Mouse (Mus musculus): ENCODE results near the gene Polr3c. TPM values are rescaled to one million over a fixed set of nuclear protein-coding genes. Genes with fewer than 3 reads are reported as not detected.

Gene Polr3c
- polyA plus RNA-seq, 1 experiment, result 36.5 TPM

DNA sequence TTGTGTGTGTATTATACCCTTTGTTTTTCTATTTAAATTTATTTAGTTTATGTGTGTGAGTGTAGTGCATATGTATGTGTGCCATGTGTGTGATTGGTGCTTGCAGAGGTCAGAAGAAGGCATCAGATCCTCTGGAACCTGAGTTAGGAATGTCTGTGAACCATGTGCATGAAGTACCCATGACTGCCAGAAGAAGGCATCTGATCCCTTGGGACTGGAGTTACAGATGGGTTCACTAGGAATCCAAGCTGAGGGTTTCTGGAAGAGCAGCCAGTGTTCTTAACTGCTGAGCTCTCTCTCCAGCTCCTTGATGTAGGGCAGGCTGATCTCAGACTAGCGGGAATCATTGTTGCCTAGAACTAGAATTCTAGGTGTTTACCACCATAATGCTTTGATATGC is 10.6 kb upstream of the Polr3c start:
- Histone ChIP-seq H3K27ac (ENCODE audit: insufficient read depth, low read length) (no peak overlapping the region), H3K4me1 (ENCODE audit: control insufficient read depth, insufficient read depth, low read length) (peaks cover 4% of the 10 kb centered on the region; the same call in 1 of the 2 replicates), H3K4me3 (ENCODE audit: insufficient read depth, low read length) (no peak overlapping the region)
- TF ChIP-seq POLR2A (IDR thresholded peaks at IDR 0.05; ENCODE audit: extremely low read depth, insufficient read depth, low read length), result no peak
- TF ChIP-seq CTCF (IDR thresholded peaks at IDR 0.05; ENCODE audit: extremely low read depth, insufficient read depth, low read length), result 0 out of 2 replicates have a peak, but pooled peaks have one; percentile 9

GRCm38 (mm10) chr3:96737013-96737740 is 9.7 kb upstream of the Polr3c start:
- no peak for TF ChIP-seq CTCF (IDR thresholded peaks at IDR 0.05; ENCODE audit: extremely low read depth, insufficient read depth, low read length)
- TF ChIP-seq POLR2A (IDR thresholded peaks at IDR 0.05; ENCODE audit: extremely low read depth, insufficient read depth, low read length), result no peak
- no peak overlapping the region for H3K4me3 ChIP-seq (ENCODE audit: insufficient read depth, low read length)
- H3K27ac ChIP-seq (ENCODE audit: insufficient read depth, low read length), result no peak overlapping the region
- peaks cover 4% of the 10 kb centered on the region; the same call in 1 of the 2 replicates for H3K4me1 ChIP-seq (ENCODE audit: control insufficient read depth, insufficient read depth, low read length)

GRCm38 (mm10) chr3:96735200-96735599 is 7.8 kb upstream of the Polr3c start:
- no peak overlapping the region for H3K4me3 ChIP-seq (ENCODE audit: insufficient read depth, low read length)
- TF ChIP-seq CTCF (IDR thresholded peaks at IDR 0.05; ENCODE audit: extremely low read depth, insufficient read depth, low read length) (no peak), POLR2A (IDR thresholded peaks at IDR 0.05; ENCODE audit: extremely low read depth, insufficient read depth, low read length) (no peak)
- no peak overlapping the region for H3K27ac ChIP-seq (ENCODE audit: insufficient read depth, low read length)
- H3K4me1 ChIP-seq (ENCODE audit: control insufficient read depth, insufficient read depth, low read length), result peaks cover 7% of the 10 kb centered on the region

DNA sequence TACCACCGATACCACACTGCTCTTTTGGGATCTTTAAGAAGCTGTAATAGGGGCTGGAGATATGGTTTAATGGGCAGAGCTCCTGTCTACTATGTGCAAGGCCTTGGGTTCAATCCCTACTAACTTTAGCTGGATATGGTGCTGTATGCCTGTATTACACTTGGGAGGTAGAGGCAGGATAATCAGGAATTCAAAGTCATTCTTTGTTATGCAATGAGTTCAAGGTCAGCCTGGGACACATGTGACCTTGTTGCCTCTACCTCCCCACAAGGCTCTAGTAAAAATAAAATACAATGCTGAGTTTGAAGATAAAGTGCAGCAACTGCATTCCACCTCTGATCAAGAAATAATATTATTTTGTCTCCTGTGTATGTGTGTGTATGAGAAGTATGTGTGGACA is 6.6 kb upstream of the Polr3c start:
- no peak overlapping the region for H3K4me3 ChIP-seq (ENCODE audit: insufficient read depth, low read length)
- H3K27ac ChIP-seq (ENCODE audit: insufficient read depth, low read length), result no peak overlapping the region
- TF ChIP-seq POLR2A (IDR thresholded peaks at IDR 0.05; ENCODE audit: extremely low read depth, insufficient read depth, low read length), result no peak
- TF ChIP-seq CTCF (IDR thresholded peaks at IDR 0.05; ENCODE audit: extremely low read depth, insufficient read depth, low read length), result no peak
- H3K4me1 ChIP-seq (ENCODE audit: control insufficient read depth, insufficient read depth, low read length), result peaks cover 8% of the 10 kb centered on the region

DNA sequence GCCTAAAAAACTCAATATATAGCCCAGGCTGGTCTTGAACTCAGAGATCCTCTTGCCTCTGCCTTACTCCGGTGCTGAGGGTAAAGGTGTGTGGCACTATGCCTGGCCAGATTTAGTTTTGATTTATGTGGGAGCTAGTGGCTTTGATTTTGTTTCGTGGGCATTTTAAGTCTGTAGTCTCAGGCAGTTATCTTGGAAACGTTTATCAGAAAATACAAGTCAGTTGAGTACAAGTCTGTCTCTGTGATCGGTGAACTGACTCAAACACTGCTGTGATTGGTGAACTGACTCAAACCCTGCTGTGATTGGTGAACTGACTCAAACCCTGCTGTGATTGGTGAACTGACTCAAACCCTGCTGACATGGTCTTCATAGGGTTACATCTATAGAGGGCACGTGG is 3.4 kb upstream of the Polr3c start:
- Histone ChIP-seq H3K27ac (ENCODE audit: insufficient read depth, low read length) (no peak overlapping the region), H3K4me3 (ENCODE audit: insufficient read depth, low read length) (no peak overlapping the region), H3K4me1 (ENCODE audit: control insufficient read depth, insufficient read depth, low read length) (peaks cover 5% of the 10 kb centered on the region)
- no peak for TF ChIP-seq POLR2A (IDR thresholded peaks at IDR 0.05; ENCODE audit: extremely low read depth, insufficient read depth, low read length)
- TF ChIP-seq CTCF (IDR thresholded peaks at IDR 0.05; ENCODE audit: extremely low read depth, insufficient read depth, low read length), result no peak

- Histone ChIP-seq H3K4me3 (ENCODE audit: insufficient read depth, low read length) (peak overlapping the region; percentile 73; the same call in 1 of the 2 replicates), H3K27ac (ENCODE audit: insufficient read depth, low read length) (no peak overlapping the region), H3K4me1 (ENCODE audit: control insufficient read depth, insufficient read depth, low read length) (peaks cover 5% of the 10 kb centered on the region)
- no peak for TF ChIP-seq POLR2A (IDR thresholded peaks at IDR 0.05; ENCODE audit: extremely low read depth, insufficient read depth, low read length)
- no peak for TF ChIP-seq CTCF (IDR thresholded peaks at IDR 0.05; ENCODE audit: extremely low read depth, insufficient read depth, low read length)
Observed at GRCm38 (mm10) chr3:96729403-96729784, 2.0 kb upstream of the Polr3c start.

GRCm38 (mm10) chr3:96728634-96729402 is 1.4 kb upstream of the Polr3c start:
- TF ChIP-seq POLR2A (IDR thresholded peaks at IDR 0.05; ENCODE audit: extremely low read depth, insufficient read depth, low read length) (no peak), CTCF (IDR thresholded peaks at IDR 0.05; ENCODE audit: extremely low read depth, insufficient read depth, low read length) (no peak)
- H3K27ac ChIP-seq (ENCODE audit: insufficient read depth, low read length), result peak overlapping the region; percentile 96; the same call in 1 of the 2 replicates
- peaks cover 5% of the 10 kb centered on the region for H3K4me1 ChIP-seq (ENCODE audit: control insufficient read depth, insufficient read depth, low read length)
- peak overlapping the region; percentile 73 for H3K4me3 ChIP-seq (ENCODE audit: insufficient read depth, low read length)

DNA sequence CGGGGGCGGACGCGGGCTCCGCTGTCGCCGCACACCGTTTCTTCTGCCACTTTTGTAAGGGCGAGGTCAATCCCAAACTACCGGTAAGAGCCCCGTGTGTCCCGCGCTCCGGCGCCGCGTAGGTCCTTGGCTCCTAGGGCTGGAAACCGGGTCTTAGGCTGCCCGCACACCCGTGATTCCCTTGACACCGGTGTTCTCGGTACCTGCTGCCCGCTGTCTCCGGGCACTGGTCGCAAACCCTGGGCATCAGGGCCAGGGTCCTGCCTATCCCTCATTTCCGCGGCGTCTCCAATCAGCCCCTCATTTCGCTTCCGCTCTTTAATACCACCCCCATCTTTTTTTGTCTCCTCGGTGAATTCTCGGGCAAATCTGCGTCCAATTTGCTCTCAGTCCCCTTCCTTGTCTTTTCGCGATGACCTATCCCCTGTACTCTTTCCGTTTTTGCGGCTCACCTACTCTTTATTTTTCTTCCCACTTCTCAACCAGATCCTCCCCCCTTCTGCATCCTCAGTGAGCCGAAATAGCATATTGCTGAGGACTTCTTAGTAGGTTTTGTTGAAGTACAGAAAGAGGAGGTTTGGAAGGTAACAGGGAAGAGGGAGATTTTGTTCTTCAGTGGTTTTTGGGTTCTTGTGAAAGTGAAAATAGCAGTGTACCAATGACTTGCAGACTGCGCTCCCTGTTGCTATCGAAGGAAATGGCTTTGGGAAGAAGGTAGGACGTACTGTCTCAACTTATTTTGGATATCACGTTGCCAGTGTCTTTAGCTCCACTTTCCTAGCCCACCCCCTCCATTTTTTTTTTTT is 603 bp upstream of the Polr3c start:
- Histone ChIP-seq H3K4me1 (ENCODE audit: control insufficient read depth, insufficient read depth, low read length) (peaks cover 5% of the 10 kb centered on the region), H3K27ac (ENCODE audit: insufficient read depth, low read length) (peak overlapping the region; percentile 96), H3K4me3 (ENCODE audit: insufficient read depth, low read length) (peak overlapping the region; percentile 73)
- TF ChIP-seq CTCF (IDR thresholded peaks at IDR 0.05; ENCODE audit: extremely low read depth, insufficient read depth, low read length) (no peak), POLR2A (IDR thresholded peaks at IDR 0.05; ENCODE audit: extremely low read depth, insufficient read depth, low read length) (peak; percentile 52; the same call in 1 of the 2 replicates)

GRCm38 (mm10) chr3:96719173-96719572 is 8.3 kb downstream of the Polr3c start:
- peak overlapping the region; percentile 38 for H3K4me3 ChIP-seq (ENCODE audit: insufficient read depth, low read length)
- no peak overlapping the region for H3K27ac ChIP-seq (ENCODE audit: insufficient read depth, low read length)
- H3K4me1 ChIP-seq (ENCODE audit: control insufficient read depth, insufficient read depth, low read length), result no peaks in the 10 kb centered on the region
- TF ChIP-seq CTCF (IDR thresholded peaks at IDR 0.05; ENCODE audit: extremely low read depth, insufficient read depth, low read length), result peak; percentile 53
- no peak for TF ChIP-seq POLR2A (IDR thresholded peaks at IDR 0.05; ENCODE audit: extremely low read depth, insufficient read depth, low read length)
